Mouse (Mus musculus) spleen, adult 2 months (tissue): ENCODE measurements around the gene Ntrk3. TPM values are rescaled to one million over a fixed set of nuclear protein-coding genes. Genes with fewer than 3 reads are reported as not detected.

Experiments used
- DNase-seq, 2 experiments: peaks; one replicate each; pipeline versions ENCODE4 v3.0.0 to v3.0.0-alpha.2; 2012 to 2021; ENCODE audit warnings: low spot score in 2 of 2, low read depth in 1 of 2
- H3K27ac ChIP-seq: fragments of 200-500 bp; 2 replicates; pipeline ENCODE4 v1.5.1; 2012; ENCODE audit warnings: low read length, inconsistent platforms; ENCODE audit not compliant: insufficient read depth
- H3K27me3 ChIP-seq: fragments of 200-500 bp; 2 replicates; pipeline ENCODE4 v1.6.1; 2012; ENCODE audit warnings: mild to moderate bottlenecking, moderate library complexity, low read length, inconsistent platforms; ENCODE audit not compliant: control insufficient read depth, insufficient read depth
- H3K36me3 ChIP-seq: fragments of 200-500 bp; 2 replicates; pipeline ENCODE4 v1.6.1; 2012; ENCODE audit warnings: mild to moderate bottlenecking, low read length, inconsistent platforms; ENCODE audit not compliant: control insufficient read depth, insufficient read depth
- H3K4me1 ChIP-seq: fragments of 200-500 bp; 2 replicates; pipeline ENCODE4 v1.6.1; 2011; ENCODE audit warnings: inconsistent platforms; ENCODE audit not compliant: control insufficient read depth, insufficient read depth, insufficient read length
- H3K4me3 ChIP-seq: fragments of 200-500 bp; 2 replicates; pipeline ENCODE4 v1.5.1; 2011; ENCODE audit warnings: mild to moderate bottlenecking, inconsistent platforms; ENCODE audit not compliant: insufficient read depth, insufficient read length; ENCODE audit errors: extremely low read depth
- CTCF ChIP-seq: fragments of 200-500 bp; IDR thresholded peaks from 2 replicates; pipeline ENCODE4 v1.5.1; 2011; ENCODE audit warnings: mild to moderate bottlenecking, inconsistent platforms; ENCODE audit not compliant: insufficient read depth, insufficient read length, insufficient replicate concordance; ENCODE audit errors: extremely low read depth
- POLR2A ChIP-seq: fragments of 200-500 bp; IDR thresholded peaks from 2 replicates; pipeline ENCODE4 v1.6.1; 2011; ENCODE audit warnings: low read depth, low read length, inconsistent platforms
- WGBS: fragments of 180-500 bp; shearing (Covaris S2); methylation state at CpG from one replicate; pipeline ENCODE4 v1.1.7; 2018; 5-methylcytosine and 5-hydroxymethylcytosine counted together
- polyA plus RNA-seq: library from polyadenylated mRNA; depleted of rRNA; stranded (reverse); fragments of >200 nt; gene quantifications from 2 replicates; pipeline ENCODE4 v1.2.3, GENCODE M21; 2012

The Ntrk3 gene
- polyA plus RNA-seq, 1 experiment: 1.5 TPM

DNA sequence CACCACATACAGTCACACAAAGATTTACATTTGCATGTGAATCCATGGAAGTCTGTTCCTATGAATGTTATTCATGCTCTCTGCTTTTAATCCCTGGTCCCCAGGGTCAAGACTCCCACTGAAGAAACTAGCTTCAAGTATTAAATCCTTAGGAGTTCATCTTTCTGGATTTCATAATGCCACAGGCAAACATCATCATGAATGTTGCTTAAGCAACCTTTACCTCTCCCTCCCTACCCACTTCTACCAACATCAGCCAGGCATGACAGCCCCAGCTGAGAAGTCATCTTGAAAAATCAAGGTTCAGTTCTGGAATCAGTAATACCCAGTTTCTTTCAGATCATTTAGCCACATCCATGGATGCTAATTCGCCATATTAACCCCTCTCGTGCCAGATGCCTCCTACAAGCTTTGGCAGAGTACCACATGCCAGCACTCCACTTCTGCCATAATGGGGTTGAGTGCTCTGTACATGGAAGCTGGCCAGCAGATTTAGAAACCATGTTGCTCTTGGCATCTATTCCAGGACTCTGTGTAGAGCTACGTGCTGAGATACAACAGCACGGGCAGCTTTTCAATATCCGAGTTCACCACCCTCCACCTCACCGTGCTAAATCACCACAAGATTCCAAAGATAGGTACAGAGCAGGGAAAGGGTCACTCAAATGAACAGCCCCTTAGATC, 287.8 kb downstream of the Ntrk3 start:
- 91% methylated on average over 6 of the region's 6 CpGs for WGBS
- no peak overlapping the region for H3K4me3 ChIP-seq

DNA sequence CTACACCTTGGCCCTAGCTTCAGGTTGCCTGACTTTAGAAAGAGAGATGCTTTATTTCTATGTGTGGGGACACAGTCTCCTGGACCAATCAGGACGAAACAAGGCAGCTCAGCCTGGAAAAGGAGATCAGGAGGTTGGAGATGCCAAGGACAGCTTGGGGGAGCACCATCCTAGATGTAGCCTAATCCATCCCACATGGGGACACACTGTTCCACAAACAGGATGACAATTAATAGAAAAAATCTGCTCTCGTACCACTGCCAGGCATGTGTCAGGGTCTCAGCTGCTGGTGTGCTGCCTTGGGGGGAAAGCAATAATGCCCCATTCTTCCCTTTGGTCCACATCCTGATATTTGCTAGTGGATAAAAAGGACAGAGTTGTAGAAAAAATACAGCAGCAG, 289.0 kb downstream of the Ntrk3 start:
- H3K27ac ChIP-seq: no peak overlapping the region
- no peak for DNase-seq
- no peak for TF ChIP-seq CTCF
- TF ChIP-seq POLR2A: no peak
- no peaks in the 10 kb centered on the region for H3K27me3 ChIP-seq
- H3K4me1 ChIP-seq: no peaks in the 10 kb centered on the region
- no peaks in the 10 kb centered on the region for H3K36me3 ChIP-seq
- H3K4me3 ChIP-seq: no peak overlapping the region
- 74% methylated on average over 2 of the region's 2 CpGs for WGBS

More for the DNA sequence above, 287.8 kb downstream of the Ntrk3 start:
- TF ChIP-seq POLR2A: no peak
- no peak for TF ChIP-seq CTCF
- no peaks in the 10 kb centered on the region for H3K27me3 ChIP-seq
- H3K27ac ChIP-seq: no peak overlapping the region
- no peak for DNase-seq
- no peaks in the 10 kb centered on the region for H3K36me3 ChIP-seq
- H3K4me1 ChIP-seq: no peaks in the 10 kb centered on the region

DNA sequence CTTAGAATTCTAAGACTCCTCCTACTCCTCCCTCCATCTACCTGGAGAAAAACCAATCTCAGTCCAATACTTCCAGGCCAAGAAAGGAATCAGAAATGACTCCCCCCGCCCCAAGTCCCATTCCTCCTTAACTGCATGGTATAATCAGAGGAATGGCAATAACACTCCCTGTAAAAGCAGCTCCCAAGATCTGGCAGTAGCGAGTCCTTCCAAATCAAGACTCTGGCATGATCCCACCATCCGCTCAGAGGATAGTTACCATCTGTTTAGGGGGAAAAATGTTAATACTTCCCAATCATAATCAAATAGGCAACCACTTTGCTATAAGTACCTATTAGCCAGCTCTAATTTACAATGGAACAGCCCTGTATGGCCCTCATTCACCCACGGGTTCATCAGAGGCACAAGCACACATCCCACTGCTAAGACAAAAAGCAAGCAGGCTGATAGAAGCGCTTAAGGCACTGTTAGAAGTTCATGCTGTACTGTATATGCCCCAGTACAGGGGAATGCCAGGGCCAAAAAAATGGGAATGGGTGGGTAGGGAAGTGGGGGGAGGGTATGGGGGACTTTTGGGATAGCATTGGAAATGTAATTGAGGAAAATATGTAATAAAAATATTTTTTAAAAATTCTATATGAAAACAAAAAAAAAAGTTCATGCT, 294.3 kb downstream of the Ntrk3 start:
- no peak for DNase-seq
- Histone ChIP-seq H3K27me3 (no peaks in the 10 kb centered on the region), H3K36me3 (no peaks in the 10 kb centered on the region), H3K4me3 (no peak overlapping the region), H3K27ac (no peak overlapping the region), H3K4me1 (no peaks in the 10 kb centered on the region)
- TF ChIP-seq CTCF: no peak
- 87% methylated on average over 5 of the region's 5 CpGs for WGBS

DNA sequence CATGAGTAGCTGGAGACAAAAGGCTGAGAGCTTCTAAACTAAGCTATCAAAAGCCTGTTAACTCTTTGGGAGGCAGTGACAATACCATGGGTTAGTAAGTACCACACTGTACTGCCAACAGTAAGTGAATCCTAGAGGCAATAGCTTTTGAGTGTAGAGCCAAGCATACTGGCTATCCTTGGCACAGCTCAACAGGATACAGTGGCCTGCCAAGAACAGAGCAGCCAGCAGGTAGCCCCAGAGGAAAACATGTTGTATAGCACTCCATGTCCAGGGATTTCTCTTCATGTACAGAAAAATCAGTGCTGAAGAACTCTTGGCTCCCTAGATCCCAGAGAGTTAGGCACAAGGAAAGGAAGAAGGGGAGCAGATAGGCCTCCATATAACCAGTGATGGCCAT, 296.1 kb downstream of the Ntrk3 start:
- Histone ChIP-seq H3K27me3 (no peaks in the 10 kb centered on the region), H3K4me1 (no peaks in the 10 kb centered on the region), H3K4me3 (no peak overlapping the region), H3K36me3 (no peaks in the 10 kb centered on the region), H3K27ac (no peak overlapping the region)
- TF ChIP-seq CTCF (no peak), POLR2A (no peak)
- no peak for DNase-seq

DNA sequence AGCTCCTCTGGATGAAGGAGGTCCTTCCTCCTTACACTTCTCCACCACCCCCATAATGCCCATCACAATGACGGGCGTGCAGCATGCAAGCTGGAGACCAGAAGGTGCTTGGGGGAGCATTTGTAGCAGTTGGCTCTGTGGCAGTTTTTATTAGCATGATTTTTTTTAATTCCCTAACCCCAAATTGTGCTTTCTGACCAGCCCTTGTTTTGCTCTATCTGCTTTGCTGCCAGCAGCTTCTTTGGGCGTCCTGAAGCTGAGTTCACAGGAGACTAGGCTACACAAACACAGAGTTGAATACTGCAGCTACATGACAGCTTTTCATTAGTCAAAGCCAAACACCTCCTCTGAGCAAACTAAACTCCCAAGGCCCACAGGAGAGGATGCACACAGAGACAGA, 296.9 kb downstream of the Ntrk3 start:
- Histone ChIP-seq H3K4me1 (no peaks in the 10 kb centered on the region), H3K27me3 (no peaks in the 10 kb centered on the region), H3K36me3 (no peaks in the 10 kb centered on the region), H3K27ac (no peak overlapping the region), H3K4me3 (no peak overlapping the region)
- no peak for DNase-seq
- WGBS: 87% methylated on average over 3 of the region's 3 CpGs
- no peak for TF ChIP-seq POLR2A
- TF ChIP-seq CTCF: no peak

DNA sequence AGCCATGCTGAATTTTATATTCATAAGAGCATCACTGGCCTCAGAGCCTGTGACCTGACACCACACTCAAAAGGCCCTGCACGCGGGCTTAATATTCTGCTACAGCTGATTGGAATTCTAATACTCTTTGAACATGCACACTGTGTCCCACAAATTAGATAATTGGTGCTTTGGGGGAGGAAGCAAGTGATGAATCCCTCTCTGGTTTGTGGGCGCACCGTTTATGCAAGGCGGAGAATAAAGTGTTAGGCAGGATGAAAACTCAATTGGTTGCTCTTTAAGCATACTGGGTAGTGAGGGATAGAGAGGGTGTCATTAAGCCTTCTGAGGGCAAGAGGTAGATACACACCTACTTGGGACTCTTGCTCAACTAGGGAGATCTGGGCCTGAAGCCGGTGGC, 297.3 kb downstream of the Ntrk3 start:
- H3K27ac ChIP-seq: no peak overlapping the region
- TF ChIP-seq CTCF (no peak), POLR2A (no peak)
- no peak for DNase-seq
- no peaks in the 10 kb centered on the region for H3K4me1 ChIP-seq
- 93% methylated on average over 6 of the region's 6 CpGs for WGBS
- H3K4me3 ChIP-seq: no peak overlapping the region
- no peaks in the 10 kb centered on the region for H3K27me3 ChIP-seq
- no peaks in the 10 kb centered on the region for H3K36me3 ChIP-seq
